ENCODE assay signal across 9 mouse cellular contexts in genomic region chr8:94857011-94857345, GRCm38 (mm10). TPM values are rescaled to one million over a fixed set of nuclear protein-coding genes. Genes with fewer than 3 reads are reported as not detected.
DNase-seq lines count a peak whose midpoint lies in the region; ATAC-seq lines count a peak whose summit lies in the region.
"Had no signal": no experiment of that assay in that cellular context is flagged by ENCODE, and none has a peak within 500 bp of the region (broad histone marks: within the 10 kb centered on the region; RNA-seq: fewer than 3 reads in every experiment).

No protein-coding gene starts in this region.

- H3K9me3 ChIP-seq in heart, embryonic 12.5 days (replicated peaks): no peaks in the 10 kb centered on the region
- H3K9me3 ChIP-seq in hindbrain, embryonic 13.5 days: no peaks in the 10 kb centered on the region
- no peaks in the 10 kb centered on the region for H3K9me3 ChIP-seq in midbrain, embryonic 10.5 days (replicated peaks)

- H3K9ac ChIP-seq in heart, embryonic 12.5 days: no peak overlapping the region
- no peak overlapping the region for H3K9ac ChIP-seq in hindbrain, embryonic 13.5 days

- no peak overlapping the region for H3K27ac ChIP-seq in heart, embryonic 12.5 days (ENCODE audit: poor library complexity, severe bottlenecking)
- H3K27ac ChIP-seq in hindbrain, embryonic 13.5 days: no peak overlapping the region
- H3K27ac ChIP-seq in midbrain, embryonic 10.5 days (replicated peaks): no peak overlapping the region

- H3K27me3 ChIP-seq in heart, embryonic 12.5 days (replicated peaks): no peaks in the 10 kb centered on the region
- H3K27me3 ChIP-seq in hindbrain, embryonic 13.5 days: no peaks in the 10 kb centered on the region
- no peaks in the 10 kb centered on the region for H3K27me3 ChIP-seq in midbrain, embryonic 10.5 days (ENCODE audit: low read depth, poor library complexity, severe bottlenecking)

- peak overlapping the region; percentile 93; the same call in 1 of the 2 replicates for H3K4me2 ChIP-seq in heart, embryonic 12.5 days
- H3K4me2 ChIP-seq in hindbrain, embryonic 13.5 days: 0 out of 2 replicates have a peak overlapping the region, but pooled peaks have one; percentile 18

- peak overlapping the region; percentile 100; the same call in 1 of the 2 replicates for H3K4me3 ChIP-seq in heart, embryonic 12.5 days
- 0 out of 2 replicates have a peak overlapping the region, but pooled peaks have one; percentile 98 for H3K4me3 ChIP-seq in hindbrain, embryonic 13.5 days
- H3K4me3 ChIP-seq in midbrain, embryonic 10.5 days: peak overlapping the region; percentile 92

- 28% methylated on average over 5 of the region's 5 CpGs for whole genome bisulfite sequencing in heart, embryonic 12.5 days
- WGBS in hindbrain, embryonic 13.5 days: 32% methylated on average over 5 of the region's 5 CpGs
- 33% methylated on average over 5 of the region's 5 CpGs for WGBS in midbrain, embryonic 10.5 days

- no peak for DNase-seq in heart, adult 11 months
- no peak for DNase-seq in midbrain, embryonic 10.5 days (ENCODE audit: low spot score)
- DNase-seq in spleen, adult 12 weeks (ENCODE audit: low spot score): no peak
- DNase-seq in kidney, adult 8-10 months: no peak
- DNase-seq in layer of hippocampus, postnatal 10 days (ENCODE audit: low spot score in 2 of 2): no peak

- ATAC-seq in heart, embryonic 12.5 days (ENCODE audit: insufficient number of reproducible peaks, low FRiP score): 0 out of 2 replicates have a peak, but pooled peaks have one; percentile 2
- ATAC-seq in activated CD4-positive, CD25-positive, alpha-beta regulatory T cell, adult 4 months: peak; percentile 3
- peak; percentile 18; the same call in 1 of the 2 replicates for ATAC-seq in hindbrain, embryonic 13.5 days (ENCODE audit: low FRiP score)

- peaks cover 20% of the 10 kb centered on the region; the same call in 1 of the 2 replicates for H3K4me1 ChIP-seq in heart, embryonic 12.5 days (replicated peaks)
- H3K4me1 ChIP-seq in hindbrain, embryonic 13.5 days (replicated peaks): peaks cover 19% of the 10 kb centered on the region
- peaks cover 17% of the 10 kb centered on the region for H3K4me1 ChIP-seq in midbrain, embryonic 10.5 days

- H3K36me3 ChIP-seq in heart, embryonic 12.5 days: peaks cover 53% of the 10 kb centered on the region
- H3K36me3 ChIP-seq in hindbrain, embryonic 13.5 days: peaks cover 49% of the 10 kb centered on the region
- H3K36me3 ChIP-seq in midbrain, embryonic 10.5 days: peaks cover 55% of the 10 kb centered on the region

RNA-seq across cellular contexts. Expression of gene Polr2c, which starts 0.3 kb away (rescaled TPM):
- 122 and 126 TPM in 2 replicates for polyA plus RNA-seq in heart, embryonic 12.5 days (2016; fragmentation: Nextera tagmentation; extraction: Ambion mirVana)
- 100 to 1,000 TPM in 1 of 2 experiments, 10 to 100 TPM in 1; 89.2 to 117 TPM for polyA plus RNA-seq in activated CD4-positive, CD25-positive, alpha-beta regulatory T cell, adult 4 months (2017; shearing (Covaris generic))
- polyA plus RNA-seq in hindbrain, embryonic 13.5 days (2015; fragmentation: Nextera tagmentation; extraction: Ambion mirVana): 119 and 136 TPM in 2 replicates
- polyA plus RNA-seq in midbrain, embryonic 10.5 days (2016; fragmentation: Nextera tagmentation; extraction: Ambion mirVana): 163 and 176 TPM in 2 replicates
- total RNA-seq in layer of hippocampus, postnatal 10 days (2021): 10 to 100 TPM; 52.8 to 58.3 TPM

RNA-seq across cellular contexts. Expression of gene Ciapin1, which starts 18.8 kb away (rescaled TPM):
- 102 and 109 TPM in 2 replicates for polyA plus RNA-seq in heart, embryonic 12.5 days (2016; fragmentation: Nextera tagmentation; extraction: Ambion mirVana)
- polyA plus RNA-seq in activated CD4-positive, CD25-positive, alpha-beta regulatory T cell, adult 4 months (2017; shearing (Covaris generic)): 100 to 1,000 TPM in 1 of 2 experiments, 10 to 100 TPM in 1; 93.7 to 120 TPM
- polyA plus RNA-seq in hindbrain, embryonic 13.5 days (2015; fragmentation: Nextera tagmentation; extraction: Ambion mirVana): 197 and 202 TPM in 2 replicates
- 185 and 201 TPM in 2 replicates for polyA plus RNA-seq in midbrain, embryonic 10.5 days (2016; fragmentation: Nextera tagmentation; extraction: Ambion mirVana)
- 10 to 100 TPM; 73.4 to 95.8 TPM for total RNA-seq in layer of hippocampus, postnatal 10 days (2021)

RNA-seq across cellular contexts. Expression of gene Coq9, which starts 18.9 kb away (rescaled TPM):
- polyA plus RNA-seq in heart, embryonic 12.5 days (2016; fragmentation: Nextera tagmentation; extraction: Ambion mirVana): 118 and 121 TPM in 2 replicates
- polyA plus RNA-seq in activated CD4-positive, CD25-positive, alpha-beta regulatory T cell, adult 4 months (2017; shearing (Covaris generic)): 10 to 100 TPM; 34.1 to 40.2 TPM
- 55.4 and 59.1 TPM in 2 replicates for polyA plus RNA-seq in hindbrain, embryonic 13.5 days (2015; fragmentation: Nextera tagmentation; extraction: Ambion mirVana)
- 50.4 and 52.6 TPM in 2 replicates for polyA plus RNA-seq in midbrain, embryonic 10.5 days (2016; fragmentation: Nextera tagmentation; extraction: Ambion mirVana)
- 10 to 100 TPM; 66.3 to 76.9 TPM for total RNA-seq in layer of hippocampus, postnatal 10 days (2021)

RNA-seq across cellular contexts. Expression of gene Dok4, which starts 19.2 kb away (rescaled TPM):
- 53.3 and 54.2 TPM in 2 replicates for polyA plus RNA-seq in heart, embryonic 12.5 days (2016; fragmentation: Nextera tagmentation; extraction: Ambion mirVana)
- under 1 TPM; 0.17 to 0.36 TPM for polyA plus RNA-seq in activated CD4-positive, CD25-positive, alpha-beta regulatory T cell, adult 4 months (2017; shearing (Covaris generic))
- 58.0 and 59.0 TPM in 2 replicates for polyA plus RNA-seq in hindbrain, embryonic 13.5 days (2015; fragmentation: Nextera tagmentation; extraction: Ambion mirVana)
- polyA plus RNA-seq in midbrain, embryonic 10.5 days (2016; fragmentation: Nextera tagmentation; extraction: Ambion mirVana): 11.3 and 14.5 TPM in 2 replicates
- total RNA-seq in layer of hippocampus, postnatal 10 days (2021): 10 to 100 TPM; 75.5 to 81.2 TPM

RNA-seq across cellular contexts. Expression of gene Ccl17, which starts 46.7 kb away (rescaled TPM):
- 0.75 TPM in 1 of 2 replicates, not detected in the other for polyA plus RNA-seq in heart, embryonic 12.5 days (2016; fragmentation: Nextera tagmentation; extraction: Ambion mirVana)
- polyA plus RNA-seq in activated CD4-positive, CD25-positive, alpha-beta regulatory T cell, adult 4 months (2017; shearing (Covaris generic)): under 1 TPM in 1 of 2 experiments, not detected in 1; 0.69 TPM
- polyA plus RNA-seq in hindbrain, embryonic 13.5 days (2015; fragmentation: Nextera tagmentation; extraction: Ambion mirVana): 0.43 TPM in 1 of 2 replicates, not detected in the other
- not detected in 2 replicates for polyA plus RNA-seq in midbrain, embryonic 10.5 days (2016; fragmentation: Nextera tagmentation; extraction: Ambion mirVana)
- total RNA-seq in layer of hippocampus, postnatal 10 days (2021): 1 to 10 TPM; 6.4 to 7.5 TPM
- polyA plus RNA-seq: brain, embryonic 14.5 days had no signal
